Mouse (Mus musculus): ENCODE data around the gene Gm20388.

- TF ChIP-seq CTCF (IDR thresholded peaks at IDR 0.05; ENCODE audit: insufficient read depth, low read depth, low read length) (no peak), POLR2A (IDR thresholded peaks at IDR 0.05; ENCODE audit: insufficient read depth, low read depth, low read length) (peak; percentile 57)
Observed at GRCm38 (mm10) chr8:122567361-122568108, 2656.9 kb downstream of the Gm20388 start, which contains the start of gene Cdt1.

All from olfactory bulb, adult 2 months (tissue).